Mouse (Mus musculus): ENCODE measurements at regions not wholly inside any gene's neighbourhood (a gene's known extent, or its start where the extent isn't known, plus 50 kb on each side); places are given as distances from the start of the nearest gene placed in this dataset.
A peak's percentile ranks its signal among the peaks of the same experiment; 100 is the strongest.

DNA sequence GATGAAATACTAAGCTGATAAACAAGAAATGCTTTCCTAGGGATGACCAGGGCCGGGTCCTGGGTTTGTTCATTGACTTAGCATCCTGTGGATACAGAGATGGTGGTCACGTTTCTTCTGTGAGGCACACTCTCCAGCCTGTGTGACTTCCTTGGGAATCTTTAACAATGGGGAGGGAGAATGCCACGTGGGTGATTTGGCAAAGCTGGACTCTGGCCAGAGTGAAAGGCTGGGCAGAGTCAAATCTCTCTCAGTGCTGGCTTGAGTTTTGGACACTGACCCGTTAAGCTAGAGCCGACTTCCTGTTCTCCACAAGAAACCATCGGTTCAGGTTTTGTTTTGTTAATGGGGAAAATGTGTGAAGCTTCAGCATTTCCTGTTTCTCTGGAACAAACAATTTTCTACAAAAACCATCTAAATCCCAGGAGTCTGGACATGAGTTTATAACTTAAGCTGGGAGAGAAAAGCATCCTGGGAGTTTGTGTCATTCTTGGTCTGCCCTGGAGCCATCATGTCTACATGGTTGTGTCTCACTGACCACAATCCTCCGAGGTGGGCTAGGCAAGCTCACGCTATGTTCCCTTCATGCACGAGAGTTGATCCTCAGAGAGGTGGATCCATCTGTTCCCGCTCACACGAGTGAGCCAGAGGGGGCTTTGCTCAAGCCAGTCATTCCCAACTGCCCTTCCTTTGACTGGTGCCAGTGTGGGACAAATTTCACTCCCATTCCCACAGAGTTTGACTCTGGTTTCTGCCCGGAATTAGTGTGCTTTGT lies 190.0 kb downstream of the Pten start:
- no peak overlapping the region for H3K4me3 ChIP-seq (replicated peaks; ENCODE audit: low read length)
- H3K9me3 ChIP-seq (ENCODE audit: low read length): no peaks in the 10 kb centered on the region
- H3K4me1 ChIP-seq (replicated peaks; ENCODE audit: low read depth, low read length): peaks cover 26% of the 10 kb centered on the region
- TF ChIP-seq NANOG (IDR thresholded peaks at IDR 0.05; ENCODE audit: borderline replicate concordance, low read length) (no peak), POU5F1 (IDR thresholded peaks at IDR 0.05; ENCODE audit: borderline replicate concordance, low read length) (no peak), CTCF (conservative IDR thresholded peaks at IDR 0.05; ENCODE audit: low read length) (no peak)
- H3K27me3 ChIP-seq (ENCODE audit: insufficient read depth, low read length): no peaks in the 10 kb centered on the region
- no peaks in the 10 kb centered on the region for H3K36me3 ChIP-seq (ENCODE audit: insufficient read depth, low read length)

GRCm38 (mm10) chr19:32950252-32950651 lies 193.0 kb downstream of the Pten start:
- Histone ChIP-seq H3K9me3 (ENCODE audit: low read length) (no peaks in the 10 kb centered on the region), H3K36me3 (ENCODE audit: insufficient read depth, low read length) (no peaks in the 10 kb centered on the region), H3K4me3 (replicated peaks; ENCODE audit: low read length) (no peak overlapping the region), H3K27me3 (ENCODE audit: insufficient read depth, low read length) (no peaks in the 10 kb centered on the region), H3K4me1 (replicated peaks; ENCODE audit: low read depth, low read length) (peaks cover 55% of the 10 kb centered on the region)
- TF ChIP-seq POU5F1 (IDR thresholded peaks at IDR 0.05; ENCODE audit: borderline replicate concordance, low read length) (no peak), CTCF (conservative IDR thresholded peaks at IDR 0.05; ENCODE audit: low read length) (no peak), NANOG (IDR thresholded peaks at IDR 0.05; ENCODE audit: borderline replicate concordance, low read length) (no peak)

DNA sequence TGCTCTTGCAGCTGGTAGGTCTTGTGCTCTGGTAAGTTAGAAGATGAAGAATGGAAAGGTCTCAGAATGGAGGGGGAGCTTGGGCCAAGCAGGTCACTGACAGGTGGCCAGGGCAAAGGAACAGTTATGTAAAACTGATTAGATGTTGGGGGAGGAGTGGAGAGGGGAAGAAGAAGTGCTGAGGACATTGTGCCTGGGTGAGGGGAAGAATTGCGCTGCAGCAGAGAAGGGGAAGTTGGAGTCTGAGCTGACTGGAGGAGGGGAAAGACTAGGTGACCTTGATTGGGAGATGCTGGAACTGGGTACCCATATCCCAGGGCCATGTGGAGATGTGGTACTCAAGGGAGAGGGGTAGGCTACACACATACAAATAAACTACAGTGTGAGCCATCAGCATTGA lies 193.5 kb downstream of the Pten start:
- TF ChIP-seq NANOG (IDR thresholded peaks at IDR 0.05; ENCODE audit: borderline replicate concordance, low read length) (no peak), CTCF (conservative IDR thresholded peaks at IDR 0.05; ENCODE audit: low read length) (no peak), POU5F1 (IDR thresholded peaks at IDR 0.05; ENCODE audit: borderline replicate concordance, low read length) (no peak)
- Histone ChIP-seq H3K4me3 (replicated peaks; ENCODE audit: low read length) (no peak overlapping the region), H3K9me3 (ENCODE audit: low read length) (no peaks in the 10 kb centered on the region), H3K27me3 (ENCODE audit: insufficient read depth, low read length) (no peaks in the 10 kb centered on the region), H3K4me1 (replicated peaks; ENCODE audit: low read depth, low read length) (peaks cover 60% of the 10 kb centered on the region), H3K36me3 (ENCODE audit: insufficient read depth, low read length) (no peaks in the 10 kb centered on the region)

DNA sequence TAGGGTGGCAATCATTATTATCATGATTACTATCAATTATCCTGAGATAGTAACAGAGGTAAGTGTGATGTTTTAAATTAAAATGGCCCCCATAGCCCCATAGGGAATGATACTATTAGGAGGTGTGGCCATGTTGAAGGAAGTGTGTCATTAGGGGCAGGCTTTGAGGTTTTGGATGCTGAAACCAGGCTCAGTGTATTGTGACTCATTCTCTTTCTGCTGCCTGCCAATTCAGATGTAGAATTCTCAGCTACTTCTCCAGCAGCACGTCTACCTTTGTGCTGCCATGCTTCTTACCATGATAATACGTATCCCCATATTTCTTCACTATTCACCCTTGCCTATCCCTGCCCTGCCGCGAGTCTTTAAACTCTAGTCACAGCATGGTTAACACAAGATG lies 195.1 kb downstream of the Pten start:
- peaks cover 56% of the 10 kb centered on the region for H3K4me1 ChIP-seq (replicated peaks; ENCODE audit: low read depth, low read length)
- H3K9me3 ChIP-seq (ENCODE audit: low read length): no peaks in the 10 kb centered on the region
- no peak overlapping the region for H3K4me3 ChIP-seq (replicated peaks; ENCODE audit: low read length)
- H3K36me3 ChIP-seq (ENCODE audit: insufficient read depth, low read length): no peaks in the 10 kb centered on the region
- no peaks in the 10 kb centered on the region for H3K27me3 ChIP-seq (ENCODE audit: insufficient read depth, low read length)
- TF ChIP-seq CTCF (conservative IDR thresholded peaks at IDR 0.05; ENCODE audit: low read length) (no peak), NANOG (IDR thresholded peaks at IDR 0.05; ENCODE audit: borderline replicate concordance, low read length) (no peak), POU5F1 (IDR thresholded peaks at IDR 0.05; ENCODE audit: borderline replicate concordance, low read length) (no peak)

DNA sequence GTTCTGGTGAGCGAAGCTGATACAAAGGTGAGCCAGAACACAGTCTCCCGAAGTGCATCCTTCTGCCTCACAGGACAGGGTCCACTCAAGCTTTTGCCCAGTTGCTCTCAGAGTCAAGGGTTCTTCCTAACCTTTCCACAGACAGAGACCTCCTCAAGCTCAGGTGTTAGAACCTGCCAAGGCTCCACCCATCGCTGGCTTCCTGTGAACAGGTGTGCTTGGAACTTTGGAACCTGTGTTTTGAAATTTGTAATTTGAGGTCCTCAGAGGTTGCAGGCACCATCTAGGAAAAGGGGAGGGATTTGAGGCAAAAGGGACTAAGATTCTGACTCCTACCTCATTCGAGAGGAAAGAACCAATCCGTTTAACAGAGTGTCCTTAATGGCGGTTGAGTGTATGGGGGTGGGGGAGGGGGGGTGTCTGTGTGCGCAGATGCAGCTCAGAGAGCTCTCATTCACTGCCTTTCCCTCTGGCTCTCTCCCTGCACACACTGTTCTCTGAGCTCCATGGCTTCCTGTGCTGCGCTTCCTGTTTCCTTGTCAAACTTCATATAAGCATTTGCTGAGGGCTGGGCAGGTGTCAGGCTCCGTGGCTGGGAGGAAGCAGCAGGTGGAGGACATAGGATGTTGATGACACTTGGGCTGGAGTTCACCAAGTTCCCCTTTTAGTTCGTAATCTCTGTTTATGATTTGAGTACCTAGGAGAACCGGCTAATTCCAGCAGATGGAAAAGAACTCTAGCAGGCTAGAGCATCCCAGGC lies 195.8 kb downstream of the Pten start:
- H3K9me3 ChIP-seq (ENCODE audit: low read length): no peaks in the 10 kb centered on the region
- H3K36me3 ChIP-seq (ENCODE audit: insufficient read depth, low read length): no peaks in the 10 kb centered on the region
- H3K4me3 ChIP-seq (replicated peaks; ENCODE audit: low read length): no peak overlapping the region
- no peaks in the 10 kb centered on the region for H3K27me3 ChIP-seq (ENCODE audit: insufficient read depth, low read length)
- H3K4me1 ChIP-seq (replicated peaks; ENCODE audit: low read depth, low read length): peaks cover 59% of the 10 kb centered on the region
- no peak for TF ChIP-seq CTCF (conservative IDR thresholded peaks at IDR 0.05; ENCODE audit: low read length)
- no peak for TF ChIP-seq NANOG (IDR thresholded peaks at IDR 0.05; ENCODE audit: borderline replicate concordance, low read length)
- TF ChIP-seq POU5F1 (IDR thresholded peaks at IDR 0.05; ENCODE audit: borderline replicate concordance, low read length): no peak

- Histone ChIP-seq H3K27me3 (ENCODE audit: insufficient read depth, low read length) (no peaks in the 10 kb centered on the region), H3K9me3 (ENCODE audit: low read length) (no peaks in the 10 kb centered on the region), H3K4me3 (replicated peaks; ENCODE audit: low read length) (peak overlapping the region; percentile 0; the same call in 1 of the 2 replicates), H3K36me3 (ENCODE audit: insufficient read depth, low read length) (no peaks in the 10 kb centered on the region), H3K4me1 (replicated peaks; ENCODE audit: low read depth, low read length) (peaks cover 69% of the 10 kb centered on the region)
- TF ChIP-seq NANOG (IDR thresholded peaks at IDR 0.05; ENCODE audit: borderline replicate concordance, low read length) (no peak), POU5F1 (IDR thresholded peaks at IDR 0.05; ENCODE audit: borderline replicate concordance, low read length) (no peak), CTCF (conservative IDR thresholded peaks at IDR 0.05; ENCODE audit: low read length) (peak; percentile 40)
Measured at GRCm38 (mm10) chr19:32954001-32954605, 196.8 kb downstream of the Pten start.

GRCm38 (mm10) chr19:32954942-32955341 lies 197.6 kb downstream of the Pten start:
- H3K4me1 ChIP-seq (replicated peaks; ENCODE audit: low read depth, low read length): peaks cover 77% of the 10 kb centered on the region
- H3K4me3 ChIP-seq (replicated peaks; ENCODE audit: low read length): 0 out of 2 replicates have a peak overlapping the region, but pooled peaks have one; percentile 0
- no peaks in the 10 kb centered on the region for H3K9me3 ChIP-seq (ENCODE audit: low read length)
- H3K36me3 ChIP-seq (ENCODE audit: insufficient read depth, low read length): no peaks in the 10 kb centered on the region
- H3K27me3 ChIP-seq (ENCODE audit: insufficient read depth, low read length): no peaks in the 10 kb centered on the region
- TF ChIP-seq POU5F1 (IDR thresholded peaks at IDR 0.05; ENCODE audit: borderline replicate concordance, low read length) (no peak), NANOG (IDR thresholded peaks at IDR 0.05; ENCODE audit: borderline replicate concordance, low read length) (no peak), CTCF (conservative IDR thresholded peaks at IDR 0.05; ENCODE audit: low read length) (no peak)

Data from E14TG2a.4 (cell line).